Mouse (Mus musculus): Measurements from ENCODE around the gene Atp1b2. TPM values are rescaled to one million over a fixed set of nuclear protein-coding genes. Genes with fewer than 3 reads are reported as not detected.
"Not testable (repeated sequence)": the region's sequence is repeated elsewhere in the genome, so short reads cannot be mapped to it uniquely, and the experiment has no call there.

Atp1b2 gene
- polyA plus RNA-seq, 1 experiment from 2014 or later = 6.0 TPM

DNA sequence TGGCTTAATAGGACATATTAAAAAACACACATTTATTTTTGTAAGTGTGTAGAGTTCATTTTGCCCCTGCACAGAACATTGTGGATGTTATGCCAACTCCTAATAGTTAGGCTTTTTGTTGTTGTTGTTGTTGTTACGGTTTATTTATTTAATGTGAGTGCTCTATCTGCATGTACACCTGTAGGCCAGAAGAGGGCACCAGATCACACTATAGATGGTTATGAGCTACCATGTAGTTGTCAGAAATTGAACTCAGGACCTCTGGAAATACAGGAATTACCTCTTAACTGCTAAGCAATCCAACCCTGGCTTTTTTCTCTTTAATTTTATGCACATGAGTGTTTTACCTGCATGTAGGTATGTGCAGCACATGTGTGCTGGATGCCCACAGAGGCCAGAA, 24.1 kb upstream of the Atp1b2 start:
- DNase-seq (ENCODE audit: low spot score) = peak; percentile 32
- 67% methylated on average over 1 of the region's 1 CpGs for WGBS

GRCm38 (mm10) chr11:69628286-69628685, 22.5 kb upstream of the Atp1b2 start:
- Histone ChIP-seq H3K9ac (replicated peaks; ENCODE audit: low read length) (no peak overlapping the region), H3K27ac (replicated peaks; ENCODE audit: low read depth, low read length) (no peak overlapping the region), H3K27me3 (ENCODE audit: control insufficient read depth, insufficient read depth, low read length) (no peaks in the 10 kb centered on the region), H3K4me3 (ENCODE audit: low read depth, low read length) (no peak overlapping the region), H3K4me1 (ENCODE audit: control insufficient read depth, insufficient read depth, low read length) (no peaks in the 10 kb centered on the region), H3K36me3 (replicated peaks; ENCODE audit: control insufficient read depth, insufficient read depth, low read depth, low read length) (no peaks in the 10 kb centered on the region; the same call in 1 of the 2 replicates), H3K4me2 (ENCODE audit: low read depth, low read length) (no peak overlapping the region), H3K9me3 (replicated peaks; ENCODE audit: control insufficient read depth, low read length) (no peaks in the 10 kb centered on the region)
- ATAC-seq (replicated peaks; ENCODE audit: insufficient number of reproducible peaks, low FRiP score, low TSS enrichment, low read depth) = no peak
- WGBS = 34% methylated on average over 6 of the region's 6 CpGs
- peak; percentile 92 for DNase-seq (ENCODE audit: low spot score)

More for the DNA sequence above, 24.1 kb upstream of the Atp1b2 start:
- Histone ChIP-seq H3K4me2 (ENCODE audit: low read depth, low read length) (no peak overlapping the region), H3K4me1 (ENCODE audit: control insufficient read depth, insufficient read depth, low read length) (no peaks in the 10 kb centered on the region), H3K4me3 (ENCODE audit: low read depth, low read length) (no peak overlapping the region), H3K9me3 (replicated peaks; ENCODE audit: control insufficient read depth, low read length) (no peaks in the 10 kb centered on the region), H3K27ac (replicated peaks; ENCODE audit: low read depth, low read length) (no peak overlapping the region), H3K27me3 (ENCODE audit: control insufficient read depth, insufficient read depth, low read length) (no peaks in the 10 kb centered on the region), H3K36me3 (replicated peaks; ENCODE audit: control insufficient read depth, insufficient read depth, low read depth, low read length) (no peaks in the 10 kb centered on the region; the same call in 1 of the 2 replicates), H3K9ac (replicated peaks; ENCODE audit: low read length) (no peak overlapping the region)
- ATAC-seq (replicated peaks; ENCODE audit: insufficient number of reproducible peaks, low FRiP score, low TSS enrichment, low read depth) = no peak

- not testable (repeated sequence) for H3K4me3 ChIP-seq (ENCODE audit: low read depth, low read length); H3K9me3 ChIP-seq (replicated peaks; ENCODE audit: control insufficient read depth, low read length); DNase-seq (ENCODE audit: low spot score); H3K4me1 ChIP-seq (ENCODE audit: control insufficient read depth, insufficient read depth, low read length); H3K27ac ChIP-seq (replicated peaks; ENCODE audit: low read depth, low read length); ATAC-seq (replicated peaks; ENCODE audit: insufficient number of reproducible peaks, low FRiP score, low TSS enrichment, low read depth); H3K4me2 ChIP-seq (ENCODE audit: low read depth, low read length); H3K27me3 ChIP-seq (ENCODE audit: control insufficient read depth, insufficient read depth, low read length); H3K9ac ChIP-seq (replicated peaks; ENCODE audit: low read length); H3K36me3 ChIP-seq (replicated peaks; ENCODE audit: control insufficient read depth, insufficient read depth, low read depth, low read length)
- 88% methylated on average over 2 of the region's 2 CpGs for WGBS
These were observed 18.6 kb upstream of the Atp1b2 start for GRCm38 (mm10) chr11:69624339-69624738.

DNA sequence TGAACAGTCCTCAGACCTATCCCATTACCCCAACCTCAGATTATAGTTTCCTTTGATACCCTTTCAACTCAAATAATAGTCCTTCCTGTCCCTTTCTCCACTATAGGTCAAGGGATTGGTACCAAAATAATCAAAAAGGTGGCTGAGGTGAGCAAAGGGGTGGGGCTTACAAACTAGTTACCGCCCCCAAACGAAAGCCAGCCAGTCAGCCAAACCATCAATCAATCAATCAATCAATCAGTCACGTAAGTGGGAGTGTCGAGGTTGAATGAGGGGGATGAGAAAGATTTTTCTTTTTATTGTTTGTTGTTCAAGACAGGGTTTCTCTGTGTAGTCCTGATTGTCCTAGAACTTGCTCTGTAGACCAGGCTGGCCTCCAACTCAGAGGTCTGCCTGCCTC, 17.3 kb upstream of the Atp1b2 start:
- no peak for DNase-seq (ENCODE audit: low spot score)
- Histone ChIP-seq H3K36me3 (replicated peaks; ENCODE audit: control insufficient read depth, insufficient read depth, low read depth, low read length) (no peaks in the 10 kb centered on the region), H3K27ac (replicated peaks; ENCODE audit: low read depth, low read length) (no peak overlapping the region), H3K9me3 (replicated peaks; ENCODE audit: control insufficient read depth, low read length) (no peaks in the 10 kb centered on the region), H3K4me2 (ENCODE audit: low read depth, low read length) (no peak overlapping the region), H3K4me3 (ENCODE audit: low read depth, low read length) (no peak overlapping the region), H3K4me1 (ENCODE audit: control insufficient read depth, insufficient read depth, low read length) (no peaks in the 10 kb centered on the region), H3K9ac (replicated peaks; ENCODE audit: low read length) (no peak overlapping the region; the same call in 1 of the 2 replicates), H3K27me3 (ENCODE audit: control insufficient read depth, insufficient read depth, low read length) (no peaks in the 10 kb centered on the region)
- WGBS = 70% methylated on average over 4 of the region's 4 CpGs
- no peak for ATAC-seq (replicated peaks; ENCODE audit: insufficient number of reproducible peaks, low FRiP score, low TSS enrichment, low read depth)

DNA sequence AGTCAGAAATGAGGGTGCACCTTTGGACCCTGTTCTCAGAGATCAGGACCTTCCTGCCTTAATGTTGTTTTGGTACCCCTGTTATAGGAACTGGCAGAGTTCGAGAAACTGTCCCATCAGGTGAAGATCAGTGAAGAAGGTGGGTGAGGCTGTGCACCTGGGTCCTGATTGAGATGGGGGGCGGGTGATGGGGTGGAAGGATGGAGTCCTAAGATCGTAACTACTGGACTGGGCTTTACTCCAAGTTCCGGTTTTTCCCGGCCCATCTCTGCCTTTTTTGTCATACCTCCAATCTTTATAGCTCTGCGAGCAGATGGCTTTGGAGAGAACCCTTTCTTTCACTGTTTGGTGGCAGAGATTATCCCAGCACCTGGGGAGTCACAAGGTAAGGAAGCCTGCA, 16.7 kb upstream of the Atp1b2 start:
- Histone ChIP-seq H3K36me3 (replicated peaks; ENCODE audit: control insufficient read depth, insufficient read depth, low read depth, low read length) (no peaks in the 10 kb centered on the region), H3K9ac (replicated peaks; ENCODE audit: low read length) (peak overlapping the region; percentile 63), H3K27me3 (ENCODE audit: control insufficient read depth, insufficient read depth, low read length) (no peaks in the 10 kb centered on the region), H3K4me3 (ENCODE audit: low read depth, low read length) (peak overlapping the region; percentile 40), H3K4me1 (ENCODE audit: control insufficient read depth, insufficient read depth, low read length) (no peaks in the 10 kb centered on the region), H3K4me2 (ENCODE audit: low read depth, low read length) (peak overlapping the region; percentile 65), H3K27ac (replicated peaks; ENCODE audit: low read depth, low read length) (no peak overlapping the region), H3K9me3 (replicated peaks; ENCODE audit: control insufficient read depth, low read length) (no peaks in the 10 kb centered on the region)
- DNase-seq (ENCODE audit: low spot score) (no peak), ATAC-seq (replicated peaks; ENCODE audit: insufficient number of reproducible peaks, low FRiP score, low TSS enrichment, low read depth) (no peak)
- 49% methylated on average over 6 of the region's 6 CpGs for WGBS

GRCm38 (mm10) chr11:69621571-69622268, 16.0 kb upstream of the Atp1b2 start, which contains the start of gene Sat2:
TSS of gene Sat2 (plus strand) at chr11:69622024.
- peak within 1 kb of the TSS; percentile 40 for H3K4me3 ChIP-seq (ENCODE audit: low read depth, low read length)
- no peaks in the 10 kb centered on the region for H3K36me3 ChIP-seq (replicated peaks; ENCODE audit: control insufficient read depth, insufficient read depth, low read depth, low read length)
- H3K4me2 ChIP-seq (ENCODE audit: low read depth, low read length) = peak within 1 kb of the TSS; percentile 65
- no peaks in the 10 kb centered on the region for H3K9me3 ChIP-seq (replicated peaks; ENCODE audit: control insufficient read depth, low read length)
- peak within 1 kb of the TSS; percentile 63 for H3K9ac ChIP-seq (replicated peaks; ENCODE audit: low read length)
- DNase-seq (ENCODE audit: low spot score) (peak; percentile 87), ATAC-seq (replicated peaks; ENCODE audit: insufficient number of reproducible peaks, low FRiP score, low TSS enrichment, low read depth) (peak; percentile 73; the same call in 1 of the 2 replicates)
- H3K27me3 ChIP-seq (ENCODE audit: control insufficient read depth, insufficient read depth, low read length) = no peaks in the 10 kb centered on the region
- WGBS = under 1% methylated on average over 20 of the region's 20 CpGs
- H3K4me1 ChIP-seq (ENCODE audit: control insufficient read depth, insufficient read depth, low read length) = no peaks in the 10 kb centered on the region
- H3K27ac ChIP-seq (replicated peaks; ENCODE audit: low read depth, low read length) = no peak within 1 kb of the TSS

GRCm38 (mm10) chr11:69620394-69621081, 14.8 kb upstream of the Atp1b2 start:
- H3K27ac ChIP-seq (replicated peaks; ENCODE audit: low read depth, low read length) = no peak overlapping the region
- no peak for DNase-seq (ENCODE audit: low spot score)
- H3K4me2 ChIP-seq (ENCODE audit: low read depth, low read length) = no peak overlapping the region
- no peaks in the 10 kb centered on the region for H3K9me3 ChIP-seq (replicated peaks; ENCODE audit: control insufficient read depth, low read length)
- WGBS = 79% methylated on average over 7 of the region's 7 CpGs
- H3K4me1 ChIP-seq (ENCODE audit: control insufficient read depth, insufficient read depth, low read length) = no peaks in the 10 kb centered on the region
- H3K27me3 ChIP-seq (ENCODE audit: control insufficient read depth, insufficient read depth, low read length) = no peaks in the 10 kb centered on the region
- H3K9ac ChIP-seq (replicated peaks; ENCODE audit: low read length) = no peak overlapping the region
- no peak for ATAC-seq (replicated peaks; ENCODE audit: insufficient number of reproducible peaks, low FRiP score, low TSS enrichment, low read depth)
- no peak overlapping the region for H3K4me3 ChIP-seq (ENCODE audit: low read depth, low read length)
- H3K36me3 ChIP-seq (replicated peaks; ENCODE audit: control insufficient read depth, insufficient read depth, low read depth, low read length) = no peaks in the 10 kb centered on the region

GRCm38 (mm10) chr11:69617805-69618204, 12.1 kb upstream of the Atp1b2 start, which contains the start of gene Shbg:
TSS of gene Shbg (minus strand) at chr11:69617905.
- H3K9ac ChIP-seq (replicated peaks; ENCODE audit: low read length) = no peak within 1 kb of the TSS
- 65% methylated on average over 5 of the region's 5 CpGs for WGBS
- no peak within 1 kb of the TSS for H3K27ac ChIP-seq (replicated peaks; ENCODE audit: low read depth, low read length)
- H3K4me2 ChIP-seq (ENCODE audit: low read depth, low read length) = no peak within 1 kb of the TSS
- H3K4me3 ChIP-seq (ENCODE audit: low read depth, low read length) = no peak within 1 kb of the TSS
- no peaks in the 10 kb centered on the region for H3K9me3 ChIP-seq (replicated peaks; ENCODE audit: control insufficient read depth, low read length)
- no peak for DNase-seq (ENCODE audit: low spot score)
- no peaks in the 10 kb centered on the region for H3K4me1 ChIP-seq (ENCODE audit: control insufficient read depth, insufficient read depth, low read length)
- ATAC-seq (replicated peaks; ENCODE audit: insufficient number of reproducible peaks, low FRiP score, low TSS enrichment, low read depth) = no peak
- H3K36me3 ChIP-seq (replicated peaks; ENCODE audit: control insufficient read depth, insufficient read depth, low read depth, low read length) = no peaks in the 10 kb centered on the region
- no peaks in the 10 kb centered on the region for H3K27me3 ChIP-seq (ENCODE audit: control insufficient read depth, insufficient read depth, low read length)
